Mouse (Mus musculus): Measurements from ENCODE around the gene Thada. TPM values are rescaled to one million over a fixed set of nuclear protein-coding genes. Genes with fewer than 3 reads are reported as not detected.

Thada gene
- total and polyA plus RNA-seq, 2 experiments from 2014 or later = 2.6 to 19.2 TPM

GRCm38 (mm10) chr17:84141691-84142090 is 324.3 kb downstream of the Thada start:
- H3K9me3 ChIP-seq (ENCODE audit: low read length) = no peaks in the 10 kb centered on the region
- H3K4me2 ChIP-seq (ENCODE audit: low read depth) = no peak overlapping the region
- H3K4me3 ChIP-seq (ENCODE audit: low read depth, low read length) = no peak overlapping the region
- no peak overlapping the region for H3K9ac ChIP-seq
- no peaks in the 10 kb centered on the region for H3K27me3 ChIP-seq (ENCODE audit: insufficient read depth, low read length)
- H3K4me1 ChIP-seq (ENCODE audit: insufficient read depth) = no peaks in the 10 kb centered on the region
- H3K36me3 ChIP-seq (ENCODE audit: insufficient read depth) = no peaks in the 10 kb centered on the region
- H3K27ac ChIP-seq (ENCODE audit: low read depth, low read length) = no peak overlapping the region
- TF ChIP-seq CTCF (IDR thresholded peaks at IDR 0.05; ENCODE audit: low read depth) = no peak
- 78% methylated on average over 6 of the region's 6 CpGs for WGBS
- DNase-seq (no peak), ATAC-seq (no peak)

- ATAC-seq = no peak
- no peak for DNase-seq
- Histone ChIP-seq H3K4me1 (ENCODE audit: insufficient read depth) (no peaks in the 10 kb centered on the region), H3K36me3 (ENCODE audit: insufficient read depth) (no peaks in the 10 kb centered on the region), H3K9ac (no peak overlapping the region), H3K27me3 (ENCODE audit: insufficient read depth, low read length) (no peaks in the 10 kb centered on the region), H3K27ac (ENCODE audit: low read depth, low read length) (no peak overlapping the region), H3K9me3 (ENCODE audit: low read length) (no peaks in the 10 kb centered on the region), H3K4me2 (ENCODE audit: low read depth) (no peak overlapping the region), H3K4me3 (ENCODE audit: low read depth, low read length) (no peak overlapping the region)
- WGBS = 80% methylated on average over 10 of the region's 10 CpGs
- TF ChIP-seq CTCF (IDR thresholded peaks at IDR 0.05; ENCODE audit: low read depth) = no peak
These were observed 325.0 kb downstream of the Thada start for GRCm38 (mm10) chr17:84140822-84141507.

Other genes with a start within 250 kb of the Thada start
- gene Plekhh2, start 45.7 kb upstream of the Thada start, total RNA-seq (2014; rRNA removed) = 2.4 and 3.1 TPM in 2 replicates
- gene Plekhh2, start 45.7 kb upstream of the Thada start, polyA plus RNA-seq (2015; fragmentation: Nextera tagmentation; extraction: Ambion mirVana) = 0.73 and 1.0 TPM in 2 replicates
- 14.0 and 19.1 TPM in 2 replicates for gene Dync2li1, start 160.3 kb upstream of the Thada start, total RNA-seq (2014; rRNA removed)
- gene Dync2li1, start 160.3 kb upstream of the Thada start, polyA plus RNA-seq (2015; fragmentation: Nextera tagmentation; extraction: Ambion mirVana) = 38.9 and 42.1 TPM in 2 replicates
- gene Abcg8, start 210.1 kb upstream of the Thada start, total RNA-seq (2014; rRNA removed) = 0.10 TPM in 1 of 2 replicates, not detected in the other
- gene Abcg8, start 210.1 kb upstream of the Thada start, polyA plus RNA-seq (2015; fragmentation: Nextera tagmentation; extraction: Ambion mirVana) = 0.09 and 0.17 TPM in 2 replicates
- gene Abcg5, start 216.8 kb upstream of the Thada start, total RNA-seq (2014; rRNA removed) = 0.54 and 1.5 TPM in 2 replicates
- 0.88 and 1.2 TPM in 2 replicates for gene Abcg5, start 216.8 kb upstream of the Thada start, polyA plus RNA-seq (2015; fragmentation: Nextera tagmentation; extraction: Ambion mirVana)

Measured in forebrain, postnatal 0 days (tissue).